Mouse (Mus musculus): ENCODE measurements at regions not wholly inside any gene's neighbourhood (a gene's known extent, or its start where the extent isn't known, plus 50 kb on each side); places are given as distances from the start of the nearest gene placed in this dataset.

DNA sequence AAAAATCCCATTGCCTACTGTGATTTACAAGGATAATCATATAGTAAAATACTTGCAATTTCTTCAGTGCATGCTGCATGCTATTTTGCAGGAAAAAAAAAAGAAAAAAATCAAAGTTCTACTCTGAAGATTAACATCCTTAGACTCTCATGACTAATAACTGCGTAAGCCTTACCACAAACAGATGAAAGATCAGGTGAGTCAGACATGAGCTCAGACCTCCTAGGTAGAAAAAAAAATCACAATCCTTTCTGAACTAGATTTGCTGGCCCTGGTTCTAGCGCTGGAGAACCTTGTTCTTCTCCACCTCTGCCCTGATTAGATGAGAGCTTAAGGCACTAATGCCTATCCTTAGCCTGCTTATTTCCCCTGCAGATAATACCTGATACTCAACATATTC, 96.1 kb upstream of the Snap25 start:
- no peak for TF ChIP-seq CTCF (conservative IDR thresholded peaks at IDR 0.05)
- Histone ChIP-seq H3K27ac (no peak overlapping the region), H3K4me3 (no peak overlapping the region)
- no peak for DNase-seq (ENCODE audit: low spot score in 2 of 2)

DNA sequence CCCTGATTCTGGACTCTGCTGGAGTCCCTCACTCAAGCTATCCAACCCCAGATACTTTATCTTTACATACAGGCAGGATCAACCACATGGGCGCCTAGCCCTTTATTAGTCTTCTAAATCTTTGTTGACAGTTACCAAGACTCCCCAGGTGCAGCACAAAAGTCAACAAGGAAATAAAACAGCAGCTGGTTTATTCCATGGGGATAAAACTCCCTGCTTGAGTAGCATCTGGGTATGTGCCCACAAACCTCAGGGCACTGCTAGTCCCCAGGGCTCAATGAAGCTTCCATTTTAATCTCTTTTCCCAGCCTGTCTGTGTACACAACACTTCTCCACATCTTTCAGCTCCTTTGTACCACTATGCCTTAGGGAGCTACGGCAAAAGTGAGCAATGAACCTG, 95.1 kb upstream of the Snap25 start:
- TF ChIP-seq CTCF (conservative IDR thresholded peaks at IDR 0.05), result no peak
- H3K27ac ChIP-seq, result no peak overlapping the region
- DNase-seq (ENCODE audit: low spot score in 2 of 2), result no peak
- no peak overlapping the region for H3K4me3 ChIP-seq

DNA sequence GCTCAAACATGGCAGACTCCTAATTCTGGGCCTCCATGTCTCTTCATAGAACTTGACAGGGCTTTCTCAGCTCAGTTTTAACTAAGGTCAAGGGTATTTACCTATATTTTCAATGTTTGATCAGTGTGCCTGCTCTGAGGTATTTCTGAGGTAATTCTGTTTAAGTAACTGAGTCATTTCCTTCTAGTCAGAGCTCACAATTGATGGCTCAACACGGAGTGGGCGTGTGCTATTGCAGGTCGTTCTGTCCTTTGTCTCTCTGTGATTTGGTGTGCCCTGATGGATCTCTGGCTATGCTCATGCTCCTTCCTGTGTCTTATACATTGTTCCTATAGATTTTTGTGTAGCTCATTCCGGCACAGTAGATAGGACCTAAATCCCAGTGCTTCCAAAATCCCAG, 92.9 kb upstream of the Snap25 start:
- Histone ChIP-seq H3K4me3 (no peak overlapping the region), H3K27ac (no peak overlapping the region)
- TF ChIP-seq CTCF (conservative IDR thresholded peaks at IDR 0.05), result no peak
- no peak for DNase-seq (ENCODE audit: low spot score in 2 of 2)

DNA sequence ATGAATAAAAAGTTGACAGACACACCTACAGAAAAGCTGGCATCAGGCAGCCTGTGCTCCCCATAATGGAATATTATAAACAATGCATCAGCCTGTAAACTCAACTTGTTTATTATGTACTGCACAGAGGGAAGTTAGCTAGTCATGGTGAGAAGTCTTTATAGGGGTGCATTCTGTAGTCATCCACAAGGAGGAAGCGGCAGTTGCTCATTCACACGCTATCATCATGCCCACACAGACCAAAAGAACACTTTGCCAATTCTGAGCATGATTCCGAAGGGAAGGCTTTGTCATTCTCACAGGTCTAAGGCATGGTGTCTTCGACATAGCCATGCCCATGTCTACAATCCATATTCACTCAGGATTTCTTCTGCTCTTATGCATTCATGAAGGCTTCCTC, 92.3 kb upstream of the Snap25 start:
- no peak overlapping the region for H3K4me3 ChIP-seq
- peak; percentile 61 for TF ChIP-seq CTCF (conservative IDR thresholded peaks at IDR 0.05)
- DNase-seq (ENCODE audit: low spot score in 2 of 2), result no peak
- H3K27ac ChIP-seq, result no peak overlapping the region

DNA sequence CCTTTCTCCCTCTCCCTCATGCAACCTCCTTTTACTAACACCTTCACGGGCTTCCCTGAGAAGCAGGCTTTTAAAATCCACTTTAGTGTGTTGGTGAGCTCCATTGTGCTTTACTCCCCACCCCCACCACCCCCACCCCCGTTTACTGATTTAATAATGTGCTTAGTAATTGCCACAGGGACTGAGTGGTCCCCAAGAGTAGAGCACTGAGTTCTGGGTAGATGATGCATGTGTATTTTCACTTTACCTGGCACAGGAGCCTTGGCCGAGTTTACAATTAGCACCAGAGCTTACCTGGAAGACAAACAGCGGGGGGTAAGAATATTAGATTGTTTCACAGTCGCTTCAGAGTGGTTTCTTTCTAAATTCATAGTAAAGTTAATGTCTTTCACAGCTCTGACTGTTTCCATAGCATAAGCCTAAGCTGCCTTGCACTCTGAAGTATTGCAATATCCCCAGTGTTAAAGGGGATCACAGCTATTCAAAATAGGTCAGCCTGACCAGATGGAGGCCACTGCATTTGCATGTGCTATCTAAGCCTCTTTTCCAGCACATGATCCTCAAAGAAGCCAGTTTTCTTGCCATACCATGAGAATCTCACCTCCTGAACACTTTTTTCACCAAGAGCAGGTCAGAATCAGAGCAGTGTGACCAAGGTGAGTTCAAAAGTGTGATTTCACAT, 89.3 kb upstream of the Snap25 start:
- no peak overlapping the region for H3K4me3 ChIP-seq
- no peak for TF ChIP-seq CTCF (conservative IDR thresholded peaks at IDR 0.05)
- no peak for DNase-seq (ENCODE audit: low spot score in 2 of 2)
- H3K27ac ChIP-seq, result no peak overlapping the region

DNA sequence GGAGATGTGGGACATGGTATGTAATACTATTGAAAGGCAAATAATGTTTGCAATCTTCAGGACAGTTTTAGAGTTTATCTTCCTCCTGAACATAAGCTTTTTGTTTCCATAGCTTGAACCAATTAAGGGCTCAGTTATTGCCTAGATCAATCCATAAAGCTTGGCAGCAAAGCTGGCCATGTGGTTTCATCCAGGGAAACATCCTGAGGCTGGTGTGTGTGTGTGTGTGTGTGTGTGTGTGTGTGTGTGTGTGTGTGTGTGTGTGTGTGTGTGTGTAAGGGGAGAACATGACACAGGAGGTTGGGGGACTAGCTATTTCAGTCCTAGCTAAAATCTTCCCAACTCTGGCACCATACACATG, 88.8 kb upstream of the Snap25 start:
- TF ChIP-seq CTCF (conservative IDR thresholded peaks at IDR 0.05), result no peak
- Histone ChIP-seq H3K27ac (no peak overlapping the region), H3K4me3 (no peak overlapping the region)
- no peak for DNase-seq (ENCODE audit: low spot score in 2 of 2)

DNA sequence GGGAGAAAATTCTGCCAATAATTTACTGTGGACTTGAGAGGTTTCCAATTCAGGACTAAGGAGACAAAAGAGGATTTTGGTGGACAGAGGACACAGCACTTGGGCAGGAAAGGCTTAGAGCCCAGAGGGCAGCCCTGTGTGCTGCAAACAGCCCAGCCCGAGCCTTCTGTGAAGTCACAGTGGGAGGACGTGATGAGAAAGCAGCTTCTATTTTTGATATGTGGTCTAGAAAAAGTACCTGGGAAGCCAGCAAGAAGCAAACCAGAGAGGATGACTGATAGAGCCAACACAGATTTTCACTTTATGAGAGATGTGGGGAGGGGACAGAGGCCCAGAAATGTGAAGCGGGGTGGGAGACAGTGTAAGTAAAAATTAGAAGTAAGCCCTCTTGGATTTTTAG, 66.3 kb upstream of the Snap25 start:
- Histone ChIP-seq H3K27ac (peak overlapping the region; percentile 41; the same call in 1 of the 2 replicates), H3K4me3 (no peak overlapping the region)
- no peak for DNase-seq (ENCODE audit: low spot score in 2 of 2)
- TF ChIP-seq CTCF (conservative IDR thresholded peaks at IDR 0.05), result no peak

DNA sequence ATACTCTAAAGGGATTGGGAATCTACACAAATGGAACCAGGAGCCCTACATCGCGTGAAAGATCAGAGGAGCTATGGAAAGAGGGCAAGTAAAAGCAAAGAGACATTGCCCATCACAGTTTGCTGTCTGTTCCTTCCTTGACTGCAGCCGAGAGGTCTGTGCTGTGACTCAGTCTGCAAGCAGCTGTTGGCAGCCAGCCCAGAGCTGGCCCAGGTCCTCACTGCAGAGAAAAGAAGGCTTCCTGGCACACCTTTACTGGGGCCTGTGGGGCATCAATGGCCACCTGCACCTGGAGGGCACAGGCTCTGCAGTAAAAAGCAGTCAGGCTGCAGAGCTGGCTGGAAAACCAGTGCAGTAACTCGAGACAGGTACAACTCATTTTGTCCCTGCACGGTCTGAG, 64.6 kb upstream of the Snap25 start:
- no peak for DNase-seq (ENCODE audit: low spot score in 2 of 2)
- no peak overlapping the region for H3K27ac ChIP-seq
- no peak for TF ChIP-seq CTCF (conservative IDR thresholded peaks at IDR 0.05)
- H3K4me3 ChIP-seq, result no peak overlapping the region

DNA sequence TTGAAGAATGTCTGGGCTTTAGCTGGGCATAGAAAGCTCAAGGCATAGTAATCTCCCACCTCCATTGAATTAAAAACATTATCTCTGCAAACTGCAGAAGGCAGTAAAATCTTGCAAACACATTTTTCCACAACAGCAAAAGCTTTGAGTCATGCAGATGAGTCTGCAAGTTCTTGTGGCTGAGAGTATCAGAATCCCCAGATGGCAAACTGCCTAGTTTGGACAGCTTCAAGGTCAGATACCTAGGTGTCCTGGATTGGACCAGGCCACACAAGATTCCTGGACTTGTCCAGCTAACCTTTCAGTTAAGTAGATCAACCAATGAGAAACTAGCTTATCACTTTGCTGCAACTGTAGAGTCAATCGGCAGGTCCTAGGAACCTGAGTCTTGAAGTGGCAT, 62.5 kb upstream of the Snap25 start:
- DNase-seq (ENCODE audit: low spot score in 2 of 2), result no peak
- TF ChIP-seq CTCF (conservative IDR thresholded peaks at IDR 0.05), result no peak
- Histone ChIP-seq H3K4me3 (no peak overlapping the region), H3K27ac (no peak overlapping the region)

DNA sequence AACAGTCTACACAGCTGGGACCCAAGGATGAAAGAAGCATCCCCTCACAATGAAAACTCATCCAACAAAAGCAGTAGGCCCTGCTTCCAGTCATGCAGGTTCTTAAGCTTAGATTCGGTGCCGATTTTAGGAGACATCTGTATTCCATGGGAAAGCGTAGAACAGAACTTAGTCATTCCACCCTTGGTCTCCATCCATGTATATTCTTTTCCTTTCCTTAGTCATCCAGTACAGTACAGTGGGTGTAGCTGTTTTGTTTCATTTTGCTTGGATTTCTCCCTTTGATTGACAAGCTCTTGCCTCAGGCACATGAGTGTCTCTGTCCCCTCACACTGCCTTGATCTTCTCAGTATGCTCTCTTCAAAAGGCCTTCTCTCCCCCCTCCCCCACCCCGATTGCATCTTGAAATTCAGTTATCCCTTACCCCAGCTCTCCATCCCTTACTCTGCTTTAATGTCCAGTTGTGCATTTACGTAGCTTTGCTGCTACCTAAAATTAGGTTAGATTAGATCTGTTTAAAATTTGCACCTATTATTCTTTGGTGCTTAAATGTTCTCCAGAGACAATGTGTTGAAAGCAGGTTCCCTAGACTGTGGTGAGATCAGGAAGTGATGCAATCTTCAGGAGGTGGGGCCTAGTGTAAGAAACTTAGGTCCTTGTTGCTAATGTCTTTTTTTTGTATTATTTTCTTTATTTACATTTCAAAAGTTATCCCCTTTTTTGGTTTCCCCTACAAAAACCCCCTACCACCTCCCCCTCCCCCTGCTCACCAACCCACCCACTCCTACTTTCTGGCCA, 60.8 kb upstream of the Snap25 start:
- no peak for DNase-seq (ENCODE audit: low spot score in 2 of 2)
- TF ChIP-seq CTCF (conservative IDR thresholded peaks at IDR 0.05), result no peak
- Histone ChIP-seq H3K4me3 (no peak overlapping the region), H3K27ac (no peak overlapping the region)
